Mouse (Mus musculus) limb, embryonic 11.5 days (tissue): Measurements from ENCODE around the gene Jam2. TPM values are rescaled to one million over a fixed set of nuclear protein-coding genes. Genes with fewer than 3 reads are reported as not detected.

ENCODE experiments used
- ATAC-seq: fragments of 200-750 bp; cut with Nextera tagmentation; 2 replicates; pipeline ENCODE4 v1.8.0; 2017; ENCODE audit warnings: low read depth; ENCODE audit not compliant: insufficient number of reproducible peaks, low FRiP score, low TSS enrichment
- DNase-seq: peaks from one replicate; pipeline ENCODE4 v3.0.0-alpha.2; 2015; ENCODE audit warnings: low spot score
- H3K27ac ChIP-seq: fragments of 300-500 bp; sonication (generic); replicated peaks from 2 replicates; pipeline ENCODE4 v1.5.1; 2014; ENCODE audit warnings: low read depth, mild to moderate bottlenecking, low read length
- H3K27me3 ChIP-seq: fragments of 300-500 bp; sonication (generic); 2 replicates; pipeline ENCODE4 v1.6.1; 2014; ENCODE audit warnings: mild to moderate bottlenecking, low read length, mixed read lengths; ENCODE audit not compliant: control insufficient read depth, insufficient read depth
- H3K36me3 ChIP-seq: fragments of 300-500 bp; sonication (generic); 2 replicates; pipeline ENCODE4 v1.6.1; 2014; ENCODE audit warnings: mild to moderate bottlenecking, low read length, moderate library complexity, mixed read lengths; ENCODE audit not compliant: control insufficient read depth, insufficient read depth
- H3K4me1 ChIP-seq: fragments of 300-500 bp; sonication (generic); 2 replicates; pipeline ENCODE4 v1.6.1; 2014; ENCODE audit warnings: low read length, mixed read lengths; ENCODE audit not compliant: control insufficient read depth, insufficient read depth
- H3K4me2 ChIP-seq: fragments of 300-500 bp; sonication (generic); 2 replicates; pipeline ENCODE4 v1.6.1; 2014; ENCODE audit warnings: low read depth, mild to moderate bottlenecking, moderate library complexity; ENCODE audit not compliant: severe bottlenecking
- H3K4me3 ChIP-seq: fragments of 300-500 bp; sonication (generic); 2 replicates; pipeline ENCODE4 v1.5.1; 2014; ENCODE audit warnings: low read depth, low read length
- H3K9ac ChIP-seq: fragments of 300-500 bp; sonication (generic); 2 replicates; pipeline ENCODE4 v1.6.1; 2014; ENCODE audit warnings: mild to moderate bottlenecking, low read length
- H3K9me3 ChIP-seq: fragments of 300-500 bp; sonication (generic); 2 replicates; pipeline ENCODE4 v1.6.1; 2016; ENCODE audit warnings: low read length; ENCODE audit not compliant: control insufficient read depth
- WGBS: fragments of 180-500 bp; shearing (Covaris S2); extraction: QIAGEN DNeasy Blood & Tissue Kit; methylation state at CpG from one replicate; pipeline ENCODE4 v1.1.7; 2014; 5-methylcytosine and 5-hydroxymethylcytosine counted together
- polyA plus RNA-seq: library from polyadenylated mRNA; unstranded; fragments of >200 nt; fragmentation: Nextera tagmentation; extraction: Ambion mirVana; gene quantifications from 2 replicates; pipeline ENCODE4 v1.2.1, GENCODE M21; 2014

Jam2 gene
- polyA plus RNA-seq, 1 experiment from 2014 or later = 2.8 TPM

GRCm38 (mm10) chr16:84776089-84776784 lies 2.3 kb downstream of the Jam2 start:
- no peak overlapping the region for H3K4me2 ChIP-seq
- DNase-seq (no peak), ATAC-seq (no peak)
- no peak overlapping the region for H3K9ac ChIP-seq
- peaks cover 11% of the 10 kb centered on the region; the same call in 1 of the 2 replicates for H3K27me3 ChIP-seq
- no peak overlapping the region for H3K27ac ChIP-seq
- no peak overlapping the region for H3K4me3 ChIP-seq
- WGBS = 51% methylated on average over 7 of the region's 7 CpGs
- no peaks in the 10 kb centered on the region for H3K9me3 ChIP-seq
- H3K4me1 ChIP-seq = no peaks in the 10 kb centered on the region
- no peaks in the 10 kb centered on the region for H3K36me3 ChIP-seq

DNA sequence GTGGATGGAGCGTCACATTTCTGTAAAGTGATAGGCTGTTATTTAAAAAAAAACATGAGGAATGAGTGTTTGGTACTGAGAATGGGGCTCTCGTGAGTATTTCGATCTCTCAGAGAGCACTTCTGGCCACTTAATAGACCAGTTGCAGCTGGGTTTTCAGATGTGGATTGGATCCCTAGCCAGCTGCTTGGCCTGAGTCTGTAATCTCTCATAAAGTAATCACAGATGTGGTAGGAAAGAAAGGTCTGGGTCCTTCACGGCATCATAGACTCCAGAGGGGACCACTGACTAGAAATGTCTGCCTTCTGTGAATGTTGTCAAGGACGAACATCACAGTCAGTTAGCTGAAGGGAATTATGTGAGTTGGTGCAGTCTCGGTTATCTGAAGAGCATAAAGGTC lies 4.5 kb downstream of the Jam2 start:
- H3K27ac ChIP-seq = no peak overlapping the region
- H3K4me1 ChIP-seq = no peaks in the 10 kb centered on the region
- H3K9me3 ChIP-seq = no peaks in the 10 kb centered on the region
- 74% methylated on average over 6 of the region's 6 CpGs for WGBS
- no peak for DNase-seq
- no peak for ATAC-seq
- H3K4me2 ChIP-seq = no peak overlapping the region
- no peaks in the 10 kb centered on the region for H3K36me3 ChIP-seq
- H3K27me3 ChIP-seq = peaks cover 11% of the 10 kb centered on the region; the same call in 1 of the 2 replicates
- H3K9ac ChIP-seq = no peak overlapping the region
- H3K4me3 ChIP-seq = no peak overlapping the region

GRCm38 (mm10) chr16:84778861-84779630 lies 5.1 kb downstream of the Jam2 start:
- Histone ChIP-seq H3K27ac (no peak overlapping the region), H3K27me3 (peaks cover 11% of the 10 kb centered on the region; the same call in 1 of the 2 replicates), H3K9me3 (no peaks in the 10 kb centered on the region), H3K4me1 (no peaks in the 10 kb centered on the region), H3K4me3 (no peak overlapping the region), H3K4me2 (no peak overlapping the region), H3K9ac (no peak overlapping the region), H3K36me3 (no peaks in the 10 kb centered on the region)
- no peak for DNase-seq
- ATAC-seq = no peak
- 86% methylated on average over 6 of the region's 6 CpGs for WGBS

DNA sequence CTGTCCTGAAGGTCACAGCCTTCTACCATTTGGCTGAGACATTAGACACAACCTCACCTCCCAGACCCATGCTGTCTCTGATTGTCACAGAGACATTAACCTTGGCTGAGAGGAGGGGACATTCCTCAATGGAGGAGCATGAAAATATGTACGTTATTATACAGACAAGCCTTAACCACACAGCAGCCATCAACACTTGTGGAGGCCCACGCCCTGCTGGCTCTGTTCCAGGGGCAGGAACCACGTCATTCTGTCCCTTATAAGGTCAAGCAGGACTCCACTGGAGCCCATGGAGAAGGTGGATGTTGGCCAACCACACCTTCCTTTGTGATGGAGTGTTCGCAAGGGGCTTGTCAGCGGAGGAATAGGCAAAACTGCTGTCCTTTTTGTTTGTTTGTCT lies 5.8 kb downstream of the Jam2 start:
- no peak for DNase-seq
- H3K4me3 ChIP-seq = no peak overlapping the region
- H3K27ac ChIP-seq = no peak overlapping the region
- H3K4me1 ChIP-seq = no peaks in the 10 kb centered on the region
- no peak for ATAC-seq
- WGBS = 82% methylated on average over 5 of the region's 5 CpGs
- no peaks in the 10 kb centered on the region for H3K36me3 ChIP-seq
- peaks cover 8% of the 10 kb centered on the region; the same call in 1 of the 2 replicates for H3K27me3 ChIP-seq
- H3K9me3 ChIP-seq = no peaks in the 10 kb centered on the region
- no peak overlapping the region for H3K9ac ChIP-seq
- no peak overlapping the region for H3K4me2 ChIP-seq

GRCm38 (mm10) chr16:84783279-84783678 lies 9.4 kb downstream of the Jam2 start:
- ATAC-seq = no peak

GRCm38 (mm10) chr16:84784966-84785365 lies 11.0 kb downstream of the Jam2 start:
- no peaks in the 10 kb centered on the region for H3K36me3 ChIP-seq
- H3K27ac ChIP-seq = no peak overlapping the region
- H3K4me1 ChIP-seq = 0 out of 2 replicates have a peak, but pooled peaks cover 2% of the 10 kb centered on the region
- ATAC-seq = no peak
- WGBS = 22% methylated on average over 7 of the region's 7 CpGs
- no peak overlapping the region for H3K9ac ChIP-seq
- no peaks in the 10 kb centered on the region for H3K9me3 ChIP-seq
- H3K27me3 ChIP-seq = no peaks in the 10 kb centered on the region
- no peak overlapping the region for H3K4me2 ChIP-seq
- no peak overlapping the region for H3K4me3 ChIP-seq
- no peak for DNase-seq

More at GRCm38 (mm10) chr16:84783279-84783678, 9.4 kb downstream of the Jam2 start:
- Histone ChIP-seq H3K27me3 (no peaks in the 10 kb centered on the region), H3K4me3 (no peak overlapping the region), H3K4me2 (no peak overlapping the region), H3K9ac (no peak overlapping the region), H3K36me3 (no peaks in the 10 kb centered on the region), H3K4me1 (0 out of 2 replicates have a peak, but pooled peaks cover 2% of the 10 kb centered on the region), H3K9me3 (no peaks in the 10 kb centered on the region), H3K27ac (no peak overlapping the region)
- 58% methylated on average over 2 of the region's 2 CpGs for WGBS
- DNase-seq = no peak

DNA sequence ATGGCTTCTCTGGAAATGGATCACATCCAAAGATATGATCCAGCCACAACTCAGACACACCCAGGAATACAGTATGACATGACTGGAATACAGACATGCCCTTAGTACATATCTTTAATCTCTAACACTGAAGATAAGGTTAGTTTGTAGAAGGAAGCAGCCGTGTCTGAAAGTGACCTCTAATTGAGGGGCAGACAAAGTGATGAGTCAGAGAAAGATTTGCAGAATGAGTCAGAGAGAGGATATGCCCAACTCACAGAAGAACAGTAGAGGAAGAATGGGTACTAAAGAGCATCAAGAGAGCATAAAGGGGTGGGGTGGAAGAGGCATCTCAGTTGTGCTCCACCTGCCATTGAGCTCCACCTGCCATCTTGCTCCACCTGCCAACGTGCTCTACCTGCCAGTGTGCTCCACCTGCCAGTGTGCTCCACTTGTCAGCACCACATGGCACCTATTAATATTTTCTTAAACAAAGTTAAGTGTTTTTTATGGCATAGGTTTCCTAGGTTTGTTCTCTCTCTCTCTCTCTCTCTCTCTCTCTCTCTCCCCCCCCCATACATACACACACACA lies 16.8 kb downstream of the Jam2 start:
- no peak overlapping the region for H3K9ac ChIP-seq
- H3K4me2 ChIP-seq = no peak overlapping the region
- ATAC-seq (no peak), DNase-seq (no peak)
- no peaks in the 10 kb centered on the region for H3K9me3 ChIP-seq
- 70% methylated on average over 2 of the region's 2 CpGs for WGBS
- H3K27ac ChIP-seq = no peak overlapping the region
- no peaks in the 10 kb centered on the region for H3K36me3 ChIP-seq
- no peaks in the 10 kb centered on the region for H3K4me1 ChIP-seq
- H3K4me3 ChIP-seq = no peak overlapping the region
- no peaks in the 10 kb centered on the region for H3K27me3 ChIP-seq

DNA sequence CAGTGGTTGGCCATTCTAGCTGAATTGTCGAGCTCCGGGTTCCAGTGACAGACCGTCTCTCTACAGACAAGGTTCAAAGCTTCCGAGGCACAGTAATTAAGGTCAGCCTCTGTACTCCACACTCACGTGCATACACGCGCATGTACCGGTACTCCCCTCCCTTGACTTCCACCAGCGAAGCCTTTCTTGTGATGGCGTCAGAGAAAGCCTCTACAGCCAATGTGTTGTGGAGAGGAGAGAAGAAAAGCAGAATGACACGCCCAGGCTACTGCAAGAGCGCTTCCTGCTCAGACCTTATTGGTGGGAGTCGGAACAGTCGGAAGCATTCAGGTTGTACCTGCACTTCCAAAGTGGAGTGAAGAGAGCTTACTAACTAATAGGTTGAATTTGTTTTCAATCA lies 19.5 kb downstream of the Jam2 start:
- Histone ChIP-seq H3K27ac (no peak overlapping the region), H3K4me3 (no peak overlapping the region), H3K27me3 (no peaks in the 10 kb centered on the region), H3K9ac (no peak overlapping the region), H3K4me1 (no peaks in the 10 kb centered on the region), H3K36me3 (no peaks in the 10 kb centered on the region), H3K9me3 (no peaks in the 10 kb centered on the region), H3K4me2 (no peak overlapping the region)
- ATAC-seq (no peak), DNase-seq (no peak)
- whole genome bisulfite sequencing = 85% methylated on average over 14 of the region's 14 CpGs
